Mouse (Mus musculus) erythroblast, embryonic 14.5 days (primary cell): ENCODE measurements at regions not wholly inside any gene's neighbourhood (a gene's known extent, or its start where the extent isn't known, plus 50 kb on each side); places are given as distances from the start of the nearest gene placed in this dataset.

Experiments used
- H3K27me3 ChIP-seq: 2 replicates; pipeline ENCODE4 v1.6.1; 2012; ENCODE audit warnings: inconsistent platforms; ENCODE audit not compliant: control insufficient read depth
- H3K36me3 ChIP-seq: 2 replicates; pipeline ENCODE4 v1.6.1; 2012; ENCODE audit warnings: mild to moderate bottlenecking, inconsistent platforms; ENCODE audit not compliant: control insufficient read depth
- H3K4me1 ChIP-seq: 2 replicates; pipeline ENCODE4 v1.6.1; 2012; ENCODE audit warnings: inconsistent platforms; ENCODE audit not compliant: control insufficient read depth
- H3K4me3 ChIP-seq: replicated peaks from 2 replicates; pipeline ENCODE3; 2012; ENCODE audit warnings: moderate library complexity, mild to moderate bottlenecking, inconsistent platforms
- H3K9me3 ChIP-seq: 2 replicates; pipeline ENCODE4 v1.6.1; 2012; ENCODE audit warnings: low read length, inconsistent platforms, mixed read lengths; ENCODE audit not compliant: control insufficient read depth
- GATA1 ChIP-seq: IDR thresholded peaks from 2 replicates; pipeline ENCODE4 v1.6.1; 2012; ENCODE audit warnings: low read length, inconsistent platforms, mixed read lengths
- TAL1 ChIP-seq: IDR thresholded peaks from 3 replicates; pipeline ENCODE4 v1.6.1; 2012; ENCODE audit warnings: low read length, inconsistent platforms, mixed read lengths

DNA sequence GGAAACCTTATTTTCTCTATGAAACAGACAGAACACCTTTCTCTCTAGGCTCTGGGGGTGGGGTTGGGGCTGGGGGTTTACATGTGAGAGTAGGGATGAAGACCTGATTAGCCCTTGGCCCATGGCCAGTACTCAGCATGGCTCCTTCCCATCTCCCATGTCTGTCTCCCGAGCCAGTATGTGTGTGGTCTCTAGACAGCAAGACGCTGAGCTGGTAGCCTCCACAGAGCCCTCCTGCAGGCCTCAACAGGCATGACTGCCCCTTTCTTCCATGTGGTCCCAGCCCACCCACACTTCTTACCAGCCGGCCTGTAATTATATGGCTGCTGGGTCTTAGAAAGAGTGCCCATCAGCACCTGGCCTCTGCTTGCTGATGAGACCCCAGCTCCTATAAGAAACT, 84.2 kb upstream of the Bod1 start:
- Histone ChIP-seq H3K4me3 (no peak overlapping the region), H3K27me3 (peaks cover 46% of the 10 kb centered on the region), H3K36me3 (no peaks in the 10 kb centered on the region), H3K9me3 (no peaks in the 10 kb centered on the region), H3K4me1 (peaks cover 37% of the 10 kb centered on the region)
- TF ChIP-seq TAL1 (no peak), GATA1 (no peak)

DNA sequence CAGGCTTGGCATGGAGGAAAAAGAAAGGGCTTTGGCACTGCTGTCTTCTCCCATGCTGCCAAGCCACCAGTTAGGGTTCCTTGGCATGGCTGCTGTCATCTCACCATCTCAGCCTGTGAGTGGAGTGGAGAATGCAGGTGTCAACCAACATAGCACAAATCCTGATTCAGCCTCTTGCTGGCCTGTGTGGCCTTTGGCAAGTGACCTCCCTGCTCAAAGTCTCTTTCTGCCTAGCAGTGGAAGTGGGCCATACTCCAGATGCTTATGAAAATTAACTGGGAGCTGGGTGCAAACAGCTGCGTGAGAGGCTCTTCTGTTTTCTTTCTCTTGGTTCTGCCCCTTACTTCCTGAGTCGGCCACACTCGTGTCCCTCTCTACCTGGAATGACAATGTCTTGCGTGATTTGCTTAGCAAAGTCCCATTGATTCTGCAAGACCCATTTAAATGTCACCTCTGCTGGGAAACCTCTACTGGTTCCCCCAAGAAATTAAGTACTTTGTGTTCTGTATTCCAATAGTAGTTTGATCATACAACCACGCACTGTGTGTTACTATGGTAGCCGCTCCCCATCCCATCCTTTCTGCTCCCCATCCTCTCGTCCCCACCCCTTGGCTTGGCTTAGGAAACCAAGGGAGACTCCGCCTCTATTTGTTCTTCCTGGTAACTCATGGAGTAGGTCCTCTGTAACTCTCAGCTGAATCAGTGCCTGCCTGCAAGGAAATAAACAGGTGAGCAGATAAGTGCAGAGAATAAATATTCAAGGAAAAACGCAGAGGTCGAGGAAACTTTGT, 84.9 kb upstream of the Bod1 start:
- no peak for TF ChIP-seq GATA1
- Histone ChIP-seq H3K27me3 (peaks cover 46% of the 10 kb centered on the region), H3K4me1 (peaks cover 31% of the 10 kb centered on the region), H3K4me3 (no peak overlapping the region), H3K36me3 (no peaks in the 10 kb centered on the region), H3K9me3 (no peaks in the 10 kb centered on the region)

DNA sequence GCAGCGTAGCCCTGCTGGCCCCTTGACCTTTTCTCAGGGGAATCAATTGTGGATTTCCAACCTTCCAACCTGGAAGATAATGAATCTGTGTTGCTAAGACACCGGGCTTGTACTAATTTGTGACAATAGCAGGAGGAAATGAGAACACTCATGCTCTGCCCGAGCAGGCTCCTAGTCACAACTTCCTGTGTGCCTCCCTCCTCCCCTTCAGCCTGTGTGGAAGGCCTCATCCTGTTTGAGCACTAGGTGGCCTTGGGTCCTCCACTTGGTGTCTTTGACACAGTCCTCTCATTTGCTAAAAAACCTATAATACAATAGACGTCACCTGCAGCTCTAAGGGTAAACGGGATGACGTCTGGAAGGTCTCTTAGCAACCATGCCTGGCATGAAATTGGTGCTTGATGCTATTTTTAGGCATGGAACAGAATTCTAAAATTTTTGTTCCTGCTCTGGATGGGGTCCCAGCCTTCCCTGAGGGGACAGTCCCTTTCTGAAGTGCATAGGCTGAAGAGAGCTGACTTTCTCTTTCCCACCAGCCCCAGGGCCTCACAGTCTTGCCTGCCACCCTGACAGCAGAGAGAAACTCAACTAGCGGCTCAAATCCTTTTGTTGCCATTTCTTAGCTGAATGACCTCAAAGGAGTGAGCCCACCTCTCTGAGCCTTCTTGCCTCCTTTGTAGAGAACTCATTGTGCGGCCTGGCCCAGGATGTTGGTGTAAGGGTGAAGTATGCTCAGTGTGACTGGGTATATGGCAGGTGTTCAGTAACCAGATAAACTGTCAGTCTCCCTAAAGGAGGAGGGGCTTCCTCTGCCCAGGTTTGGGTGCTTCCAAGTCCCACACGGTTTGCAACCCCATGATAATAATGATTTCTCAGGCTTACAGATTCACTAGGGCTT, 88.4 kb upstream of the Bod1 start:
- peaks cover 44% of the 10 kb centered on the region for H3K4me1 ChIP-seq

DNA sequence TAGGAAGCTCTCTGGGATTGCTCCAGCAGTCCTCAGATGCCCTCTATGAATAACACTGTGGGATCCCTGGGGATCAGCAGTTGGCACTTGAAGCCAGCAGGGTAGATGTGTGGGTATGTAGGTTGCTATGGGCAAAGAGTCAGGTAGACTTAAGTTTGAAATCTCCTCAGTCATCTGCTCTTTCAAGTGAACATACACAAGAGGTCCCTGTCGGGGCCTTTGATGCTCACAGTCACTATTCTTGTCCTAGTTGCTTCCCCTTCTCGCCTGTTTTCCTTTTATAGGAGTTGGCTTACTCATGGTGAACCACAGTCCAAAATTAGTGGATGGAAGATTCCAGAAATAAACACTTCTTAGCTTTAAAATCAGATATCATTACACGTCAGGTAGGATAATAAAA, 92.2 kb upstream of the Bod1 start:
- peaks cover 64% of the 10 kb centered on the region for H3K4me1 ChIP-seq

More for the DNA sequence above, 88.4 kb upstream of the Bod1 start:
- H3K4me3 ChIP-seq = no peak overlapping the region
- peaks cover 35% of the 10 kb centered on the region for H3K27me3 ChIP-seq
- no peaks in the 10 kb centered on the region for H3K36me3 ChIP-seq
- no peaks in the 10 kb centered on the region for H3K9me3 ChIP-seq
- TF ChIP-seq TAL1 (no peak), GATA1 (no peak)

DNA sequence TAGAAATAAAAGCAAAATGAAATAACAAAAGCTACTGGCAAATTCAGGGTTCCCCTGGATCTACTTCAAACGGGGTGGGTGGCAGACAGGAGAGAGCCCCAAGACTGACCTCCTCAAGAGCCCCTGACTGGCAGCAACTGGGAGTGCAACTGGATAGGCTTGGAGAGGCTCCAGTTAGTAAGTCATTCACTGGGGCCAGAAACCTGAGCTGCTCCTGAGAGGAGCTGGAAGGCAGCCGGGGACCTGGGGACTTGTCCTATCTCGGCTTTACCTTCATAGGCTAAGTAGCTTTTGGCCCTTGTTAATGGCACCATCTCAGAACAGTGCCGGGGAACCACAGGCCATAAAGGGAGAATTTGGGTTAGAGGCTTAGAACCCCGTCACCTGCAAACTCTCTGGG, 94.6 kb upstream of the Bod1 start:
- H3K4me3 ChIP-seq = no peak overlapping the region
- TF ChIP-seq GATA1 (no peak), TAL1 (no peak)

More for the DNA sequence above, 92.2 kb upstream of the Bod1 start:
- Histone ChIP-seq H3K4me3 (no peak overlapping the region), H3K9me3 (no peaks in the 10 kb centered on the region), H3K36me3 (no peaks in the 10 kb centered on the region; the same call in 1 of the 2 replicates), H3K27me3 (peaks cover 15% of the 10 kb centered on the region)
- TF ChIP-seq GATA1 (no peak), TAL1 (no peak)

DNA sequence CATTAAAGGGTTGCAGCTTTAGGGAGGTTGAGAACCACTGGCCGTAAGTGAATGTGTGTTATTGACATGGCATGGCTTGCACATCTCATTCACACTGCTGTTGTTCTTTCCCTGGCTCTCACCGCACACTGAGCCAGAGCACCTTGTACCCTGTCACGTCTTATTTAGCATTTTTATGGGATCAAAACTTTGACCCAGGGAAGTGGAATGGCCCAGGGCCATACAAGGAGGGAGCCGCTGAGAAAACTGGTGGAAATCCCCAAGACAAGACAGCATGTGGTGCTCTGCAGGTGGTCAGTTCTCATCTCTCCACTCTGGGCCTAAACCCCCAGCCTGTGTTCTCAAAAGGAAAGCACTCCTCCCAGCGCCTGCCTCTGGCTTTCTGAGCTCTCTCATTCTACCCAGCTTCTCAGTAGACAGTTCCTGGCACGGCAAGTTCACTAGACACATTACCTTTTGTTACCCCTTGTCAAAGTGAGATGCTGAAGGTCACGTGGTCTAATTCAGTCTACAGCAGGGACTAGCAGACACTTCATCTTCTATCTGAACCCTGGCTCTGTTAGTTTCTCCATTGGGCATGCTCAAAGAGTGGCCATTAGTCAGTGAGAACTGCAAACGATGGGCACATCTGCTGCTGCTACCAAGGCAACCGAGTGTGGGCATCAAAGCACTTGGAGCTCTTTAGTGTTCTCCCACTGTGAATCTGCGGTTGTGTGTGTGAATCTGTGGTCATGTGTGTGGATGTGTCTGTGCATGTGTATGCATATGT, 96.2 kb upstream of the Bod1 start:
- no peak for TF ChIP-seq TAL1
- no peak for TF ChIP-seq GATA1
- Histone ChIP-seq H3K27me3 (peaks cover 2% of the 10 kb centered on the region), H3K9me3 (peaks cover under 1% of the 10 kb centered on the region), H3K4me3 (no peak overlapping the region), H3K4me1 (peaks cover 89% of the 10 kb centered on the region), H3K36me3 (peaks cover 8% of the 10 kb centered on the region)

More for the DNA sequence above, 94.6 kb upstream of the Bod1 start:
- Histone ChIP-seq H3K9me3 (no peaks in the 10 kb centered on the region), H3K36me3 (peaks cover 2% of the 10 kb centered on the region; the same call in 1 of the 2 replicates), H3K27me3 (peaks cover 2% of the 10 kb centered on the region), H3K4me1 (peaks cover 77% of the 10 kb centered on the region)

DNA sequence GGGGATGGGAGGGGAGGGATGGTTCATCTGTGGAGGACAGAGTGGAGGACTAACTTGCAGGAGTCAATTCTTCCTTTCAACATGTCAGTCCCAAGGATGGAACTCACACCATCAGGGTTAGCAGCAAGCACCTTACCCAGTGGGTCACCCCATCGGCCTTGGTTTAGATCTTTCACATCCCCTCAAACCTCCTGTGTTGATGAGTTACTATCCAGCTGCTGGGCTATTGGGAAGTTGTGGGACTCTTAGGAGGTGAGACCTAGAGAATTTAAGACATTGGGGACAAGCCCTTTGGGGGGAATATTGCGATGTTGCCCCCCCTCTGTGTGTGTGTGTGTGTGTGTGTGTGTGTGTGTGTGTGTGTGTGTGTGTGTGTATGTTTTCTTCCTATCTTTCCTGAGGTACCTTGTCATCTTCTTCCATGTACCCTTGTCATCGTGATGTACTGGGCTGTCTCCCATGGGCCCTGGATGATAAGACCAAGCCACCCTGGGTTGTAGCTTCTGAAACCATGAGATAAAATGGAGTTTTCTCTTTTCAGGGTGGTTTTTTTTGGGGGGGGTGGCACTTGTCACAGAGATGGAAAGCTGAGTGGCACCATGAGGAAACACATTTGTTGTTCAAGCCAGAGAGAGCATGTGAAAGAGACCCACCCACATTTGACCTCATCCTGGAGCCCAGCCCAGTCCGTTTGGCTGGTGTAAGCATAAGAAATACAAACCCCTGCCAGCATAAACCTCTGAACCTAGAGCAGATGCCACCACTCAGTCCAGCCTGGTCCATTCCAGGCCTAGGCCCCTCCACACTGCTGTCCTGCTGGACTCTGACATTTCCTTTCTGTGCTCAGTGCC, 98.3 kb upstream of the Bod1 start:
- Histone ChIP-seq H3K4me3 (peak overlapping the region; percentile 40), H3K4me1 (peaks cover 76% of the 10 kb centered on the region), H3K36me3 (peaks cover 14% of the 10 kb centered on the region), H3K27me3 (peaks cover 2% of the 10 kb centered on the region), H3K9me3 (peaks cover 7% of the 10 kb centered on the region)
- TF ChIP-seq GATA1 (peak; percentile 83), TAL1 (peak; percentile 76)

DNA sequence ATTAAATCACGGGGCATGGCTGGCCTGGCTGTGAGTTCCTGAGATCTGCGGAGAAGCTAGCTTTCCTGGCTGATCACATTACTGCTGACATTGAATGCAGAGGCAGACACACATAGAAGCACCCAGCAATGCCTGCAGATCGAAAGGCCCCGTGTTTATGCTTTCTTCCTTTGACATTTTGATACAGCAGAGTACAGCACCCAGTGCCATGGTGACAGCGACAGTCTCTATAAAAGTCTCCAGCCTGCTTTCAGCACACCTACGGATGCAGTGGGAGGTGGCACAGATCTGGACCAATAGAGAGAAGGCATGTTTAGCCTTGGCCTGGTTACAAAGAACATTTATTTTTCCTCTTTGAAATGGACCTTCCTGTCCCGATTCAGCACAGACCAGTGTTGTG, 99.2 kb upstream of the Bod1 start:
- H3K27me3 ChIP-seq = peaks cover 2% of the 10 kb centered on the region
- H3K36me3 ChIP-seq = peaks cover 14% of the 10 kb centered on the region
- peaks cover 7% of the 10 kb centered on the region for H3K9me3 ChIP-seq
- no peak for TF ChIP-seq GATA1
- TF ChIP-seq TAL1 = no peak
- peak overlapping the region; percentile 4 for H3K4me3 ChIP-seq
- H3K4me1 ChIP-seq = peaks cover 73% of the 10 kb centered on the region
